Mouse (Mus musculus): ENCODE data around the gene Myo10. TPM values are rescaled to one million over a fixed set of nuclear protein-coding genes. Genes with fewer than 3 reads are reported as not detected.
A peak's percentile ranks its signal among the peaks of the same experiment; 100 is the strongest.

Gene Myo10
- polyA plus RNA-seq, 1 experiment from 2014 or later = 7.1 TPM

DNA sequence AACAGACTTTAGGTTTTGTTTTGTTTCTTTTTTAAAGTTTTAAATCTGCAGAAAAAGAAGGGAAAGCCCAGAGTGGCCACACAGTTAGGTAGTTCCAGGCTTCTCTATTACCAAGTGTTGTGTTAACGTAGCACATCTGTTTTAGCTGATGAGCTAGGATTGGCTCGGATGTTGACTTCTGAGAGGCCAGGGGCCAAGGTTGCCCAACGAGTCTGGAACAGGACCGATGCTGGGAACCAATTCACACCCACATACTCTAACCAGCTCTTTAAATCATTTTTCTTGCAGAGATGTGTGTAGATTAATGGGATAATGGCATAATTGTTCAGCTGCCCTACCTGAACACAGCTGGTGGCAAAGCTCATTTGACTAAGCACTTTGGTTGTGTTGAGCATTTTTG, 1.8 kb upstream of the Myo10 start:
- no peak overlapping the region for H3K4me2 ChIP-seq
- H3K27ac ChIP-seq = no peak overlapping the region
- peaks cover 26% of the 10 kb centered on the region for H3K27me3 ChIP-seq (replicated peaks)
- H3K9me3 ChIP-seq (replicated peaks) = no peaks in the 10 kb centered on the region
- H3K4me1 ChIP-seq = peaks cover 31% of the 10 kb centered on the region
- ATAC-seq = no peak
- no peak overlapping the region for H3K9ac ChIP-seq
- no peak overlapping the region for H3K4me3 ChIP-seq
- no peaks in the 10 kb centered on the region for H3K36me3 ChIP-seq
- 68% methylated on average over 4 of the region's 4 CpGs for WGBS (ENCODE audit: insufficient replicate concordance)

- no peak overlapping the region for H3K27ac ChIP-seq
- ATAC-seq = no peak; the same call in 1 of the 2 replicates
These were observed 750 bp upstream of the Myo10 start for GRCm38 (mm10) chr15:25621351-25622199.

DNA sequence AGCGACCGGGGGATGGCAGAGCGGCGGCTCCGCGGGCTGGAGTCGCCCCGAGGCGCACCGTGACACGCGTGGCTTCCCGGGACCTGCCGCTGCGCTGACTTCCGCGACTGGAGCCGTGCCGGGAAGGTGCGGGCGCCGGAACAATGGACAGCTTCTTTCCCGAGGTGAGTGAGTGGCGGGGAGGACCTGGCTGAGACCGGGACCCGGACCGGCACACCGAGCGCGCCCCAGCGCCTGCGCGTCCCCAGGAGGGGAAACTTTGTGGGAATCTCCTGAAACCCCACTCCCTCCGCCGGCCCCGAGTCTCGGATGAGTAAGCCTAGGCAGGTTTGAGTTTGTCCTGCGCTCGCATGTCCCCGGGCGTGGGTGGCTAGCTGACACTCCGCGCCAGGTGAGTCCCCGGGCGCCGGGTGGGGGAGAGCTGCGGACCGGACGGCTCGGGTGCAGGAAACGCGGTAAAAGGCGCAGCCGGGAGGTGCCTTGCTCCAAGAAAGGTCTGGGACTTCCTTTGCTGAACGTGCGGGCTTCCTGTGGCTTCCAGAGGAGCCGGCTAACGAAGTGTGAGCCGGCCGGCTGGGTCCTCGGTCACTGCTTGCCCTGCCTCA, 644 bp downstream of the Myo10 start:
- Histone ChIP-seq H3K4me1 (peaks cover 35% of the 10 kb centered on the region), H3K36me3 (no peaks in the 10 kb centered on the region), H3K9me3 (replicated peaks) (no peaks in the 10 kb centered on the region), H3K4me2 (peak overlapping the region; percentile 93), H3K27me3 (replicated peaks) (peaks cover 26% of the 10 kb centered on the region), H3K9ac (peak overlapping the region; percentile 74), H3K27ac (peak overlapping the region; percentile 71), H3K4me3 (peak overlapping the region; percentile 67)
- WGBS (ENCODE audit: insufficient replicate concordance) = under 1% methylated on average over 61 of the region's 61 CpGs
- peak; percentile 4; the same call in 1 of the 2 replicates for ATAC-seq

More at GRCm38 (mm10) chr15:25621351-25622199, 750 bp upstream of the Myo10 start:
- peaks cover 31% of the 10 kb centered on the region for H3K4me1 ChIP-seq
- peak overlapping the region; percentile 93 for H3K4me2 ChIP-seq
- 8% methylated on average over 20 of the region's 20 CpGs for WGBS (ENCODE audit: insufficient replicate concordance)
- H3K36me3 ChIP-seq = no peaks in the 10 kb centered on the region
- peaks cover 26% of the 10 kb centered on the region for H3K27me3 ChIP-seq (replicated peaks)
- peak overlapping the region; percentile 67 for H3K4me3 ChIP-seq
- no peaks in the 10 kb centered on the region for H3K9me3 ChIP-seq (replicated peaks)
- peak overlapping the region; percentile 8 for H3K9ac ChIP-seq

DNA sequence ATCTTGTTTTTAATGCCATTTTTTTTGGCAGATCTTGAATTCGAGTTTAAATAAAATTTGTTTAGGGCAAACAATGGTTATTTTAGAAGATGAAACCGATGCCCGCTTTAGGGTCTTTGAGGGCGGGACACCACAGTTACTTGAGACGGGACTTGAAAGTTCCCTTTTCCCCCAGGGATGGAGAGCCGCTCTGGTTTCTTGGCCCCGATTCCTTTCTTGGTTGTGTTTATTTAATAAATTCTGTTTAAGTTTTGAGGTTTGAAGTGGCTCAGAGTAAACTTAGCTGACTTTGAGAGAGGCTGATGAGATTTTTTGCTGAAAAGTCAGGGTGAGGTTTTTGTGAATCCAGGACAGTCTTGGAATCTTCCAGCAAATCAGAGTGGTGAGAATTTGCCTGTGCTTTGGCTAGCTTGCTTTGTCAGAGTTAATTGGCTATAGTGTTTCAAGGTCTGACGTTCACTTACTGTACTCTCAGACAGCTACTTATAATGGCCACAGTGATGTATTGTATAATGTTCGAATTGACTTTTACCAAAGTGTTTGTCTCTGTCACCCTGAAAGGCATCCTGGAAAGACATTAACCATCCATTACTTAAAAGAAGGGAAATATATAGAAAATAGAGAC, 1.3 kb downstream of the Myo10 start:
- Histone ChIP-seq H3K9ac (peak overlapping the region; percentile 74), H3K9me3 (replicated peaks) (no peaks in the 10 kb centered on the region), H3K27me3 (replicated peaks) (peaks cover 26% of the 10 kb centered on the region), H3K36me3 (no peaks in the 10 kb centered on the region), H3K4me2 (peak overlapping the region; percentile 93), H3K4me1 (peaks cover 39% of the 10 kb centered on the region), H3K4me3 (peak overlapping the region; percentile 67), H3K27ac (no peak overlapping the region)
- 9% methylated on average over 9 of the region's 9 CpGs for WGBS (ENCODE audit: insufficient replicate concordance)
- no peak for ATAC-seq

DNA sequence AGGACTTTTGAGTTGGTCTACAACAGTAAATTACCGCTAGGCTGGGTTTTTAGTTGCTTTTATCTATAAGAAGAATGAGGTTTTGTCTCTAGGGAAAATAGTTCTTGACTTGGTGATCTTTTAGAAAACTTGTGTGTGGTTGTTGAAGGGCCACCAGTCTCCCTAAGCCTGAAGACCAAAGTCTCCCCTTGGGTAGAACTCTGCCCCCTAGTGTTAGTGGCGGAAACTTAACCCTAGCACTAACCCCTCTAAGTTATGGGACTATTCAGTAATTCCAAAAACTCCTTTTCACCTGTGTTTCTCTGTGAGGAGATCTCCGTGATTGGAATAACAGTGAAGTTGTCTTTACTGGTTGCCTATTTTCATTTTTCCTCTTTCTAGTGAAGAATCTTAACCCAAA, 1.9 kb downstream of the Myo10 start:
- Histone ChIP-seq H3K4me2 (peak overlapping the region; percentile 93), H3K36me3 (no peaks in the 10 kb centered on the region), H3K9ac (no peak overlapping the region), H3K9me3 (replicated peaks) (no peaks in the 10 kb centered on the region), H3K4me1 (peaks cover 39% of the 10 kb centered on the region), H3K4me3 (peak overlapping the region; percentile 67), H3K27me3 (replicated peaks) (peaks cover 26% of the 10 kb centered on the region), H3K27ac (no peak overlapping the region)
- ATAC-seq = no peak
- 26% methylated on average over 3 of the region's 3 CpGs for WGBS (ENCODE audit: insufficient replicate concordance)

DNA sequence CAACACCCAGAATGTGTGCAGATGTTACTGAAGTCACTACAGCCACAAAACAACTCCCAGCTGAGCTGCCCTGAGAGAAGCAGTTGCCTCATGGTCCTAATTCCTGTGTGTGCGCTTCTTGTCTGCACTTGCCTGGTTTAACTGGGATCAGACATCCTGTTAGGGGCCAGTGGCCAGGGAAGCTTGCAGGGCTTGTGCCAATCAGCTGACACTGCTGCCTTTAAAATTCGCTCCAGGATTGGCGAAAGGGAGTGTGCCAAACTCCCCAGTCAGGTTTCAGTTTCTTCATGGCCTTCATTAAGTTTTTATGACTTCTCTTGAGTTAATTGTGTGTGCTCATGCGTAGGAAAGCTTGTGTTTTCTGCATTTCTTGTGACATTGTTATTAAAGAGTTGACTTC, 3.1 kb downstream of the Myo10 start:
- Histone ChIP-seq H3K4me3 (no peak overlapping the region), H3K27me3 (replicated peaks) (peaks cover 26% of the 10 kb centered on the region), H3K27ac (no peak overlapping the region), H3K4me2 (0 out of 2 replicates have a peak overlapping the region, but pooled peaks have one; percentile 12), H3K9me3 (replicated peaks) (no peaks in the 10 kb centered on the region), H3K9ac (no peak overlapping the region), H3K4me1 (peaks cover 39% of the 10 kb centered on the region), H3K36me3 (no peaks in the 10 kb centered on the region)
- ATAC-seq = no peak
- 68% methylated on average over 4 of the region's 4 CpGs for WGBS (ENCODE audit: insufficient replicate concordance)

DNA sequence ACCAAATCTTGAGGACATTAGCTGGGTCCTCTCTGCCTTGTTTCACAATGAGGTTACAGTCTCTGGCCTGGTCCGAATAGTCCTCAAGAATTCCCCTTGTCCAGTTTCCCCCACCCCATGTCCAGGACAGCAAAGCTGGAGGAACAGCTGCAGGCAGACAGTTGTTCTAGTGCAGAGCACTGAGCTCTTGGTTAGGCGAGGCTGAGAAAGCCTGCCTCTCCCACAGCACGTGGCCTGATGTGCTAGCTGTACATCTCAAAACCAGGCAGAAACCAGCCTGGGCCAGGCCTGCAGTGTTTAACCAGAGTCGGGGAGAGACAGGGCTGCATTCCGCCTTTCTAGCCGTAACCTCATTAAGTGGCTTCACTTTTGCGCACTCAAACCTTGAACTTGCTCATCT, 4.7 kb downstream of the Myo10 start:
- H3K4me2 ChIP-seq = no peak overlapping the region
- no peak for ATAC-seq
- H3K4me3 ChIP-seq = no peak overlapping the region
- no peak overlapping the region for H3K9ac ChIP-seq
- no peaks in the 10 kb centered on the region for H3K9me3 ChIP-seq (replicated peaks)
- WGBS (ENCODE audit: insufficient replicate concordance) = 76% methylated on average over 7 of the region's 7 CpGs
- no peak overlapping the region for H3K27ac ChIP-seq
- H3K36me3 ChIP-seq = no peaks in the 10 kb centered on the region
- peaks cover 25% of the 10 kb centered on the region for H3K27me3 ChIP-seq (replicated peaks)
- H3K4me1 ChIP-seq = peaks cover 43% of the 10 kb centered on the region

DNA sequence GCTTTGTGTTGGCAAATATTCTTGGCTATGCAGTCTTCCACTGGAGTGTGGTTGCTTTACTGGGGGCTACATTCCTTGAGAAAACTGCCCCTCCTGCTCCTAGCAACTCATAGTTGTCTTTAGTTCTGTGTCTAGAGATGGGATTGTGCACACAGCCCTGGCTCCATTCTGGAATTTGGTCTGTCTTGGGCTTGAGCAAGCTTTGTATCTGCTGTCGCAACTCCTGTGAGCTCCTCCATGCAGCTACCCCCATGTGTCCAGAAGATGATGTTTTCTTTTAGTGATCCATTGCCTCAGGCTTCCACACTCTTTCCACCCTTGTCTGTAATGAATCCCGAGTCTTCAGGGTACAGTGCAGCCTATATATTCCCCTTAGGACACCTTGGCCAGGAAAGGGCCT, 5.9 kb downstream of the Myo10 start:
- Histone ChIP-seq H3K4me2 (no peak overlapping the region), H3K36me3 (no peaks in the 10 kb centered on the region), H3K9me3 (replicated peaks) (no peaks in the 10 kb centered on the region), H3K9ac (no peak overlapping the region), H3K27me3 (replicated peaks) (peaks cover 13% of the 10 kb centered on the region), H3K4me1 (peaks cover 46% of the 10 kb centered on the region), H3K4me3 (no peak overlapping the region), H3K27ac (no peak overlapping the region)
- WGBS (ENCODE audit: insufficient replicate concordance) = 72% methylated on average over 2 of the region's 2 CpGs
- ATAC-seq = no peak

- Histone ChIP-seq H3K27ac (no peak overlapping the region), H3K36me3 (no peaks in the 10 kb centered on the region), H3K27me3 (replicated peaks) (no peaks in the 10 kb centered on the region), H3K4me3 (no peak overlapping the region), H3K4me1 (peaks cover 34% of the 10 kb centered on the region), H3K9me3 (replicated peaks) (no peaks in the 10 kb centered on the region), H3K9ac (no peak overlapping the region), H3K4me2 (no peak overlapping the region)
- 69% methylated on average over 9 of the region's 9 CpGs for WGBS (ENCODE audit: insufficient replicate concordance)
- ATAC-seq = no peak
These were observed 8.4 kb downstream of the Myo10 start for GRCm38 (mm10) chr15:25630716-25631115.

GRCm38 (mm10) chr15:25631332-25631731, 9.0 kb downstream of the Myo10 start:
- H3K9me3 ChIP-seq (replicated peaks) = no peaks in the 10 kb centered on the region
- no peak for ATAC-seq
- H3K4me1 ChIP-seq = peaks cover 34% of the 10 kb centered on the region
- 73% methylated on average over 6 of the region's 6 CpGs for WGBS (ENCODE audit: insufficient replicate concordance)
- H3K27ac ChIP-seq = no peak overlapping the region
- no peak overlapping the region for H3K9ac ChIP-seq
- H3K27me3 ChIP-seq (replicated peaks) = no peaks in the 10 kb centered on the region
- H3K4me2 ChIP-seq = no peak overlapping the region
- no peak overlapping the region for H3K4me3 ChIP-seq
- no peaks in the 10 kb centered on the region for H3K36me3 ChIP-seq

DNA sequence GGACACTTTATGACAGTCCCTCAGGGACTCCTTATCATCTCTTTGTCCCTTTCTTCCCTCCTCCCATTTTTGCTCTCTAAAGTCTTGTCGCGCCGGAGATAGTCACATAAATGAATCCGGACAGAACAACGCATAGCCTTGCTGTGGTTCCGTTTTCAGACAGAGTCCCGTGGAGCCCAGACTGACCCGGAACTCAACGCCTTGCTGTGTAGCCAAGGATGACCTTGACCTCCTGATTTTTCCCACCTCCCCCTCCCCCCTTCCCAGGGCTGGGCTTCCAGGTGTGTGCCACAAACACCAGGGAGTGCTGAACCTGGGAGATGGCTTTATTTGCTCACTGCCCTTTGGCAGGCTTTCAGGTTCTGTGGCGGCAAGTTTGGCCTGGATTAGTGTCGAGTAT, 10.6 kb downstream of the Myo10 start:
- Histone ChIP-seq H3K9me3 (replicated peaks) (no peaks in the 10 kb centered on the region), H3K4me2 (no peak overlapping the region), H3K27me3 (replicated peaks) (no peaks in the 10 kb centered on the region), H3K36me3 (no peaks in the 10 kb centered on the region), H3K27ac (0 out of 2 replicates have a peak overlapping the region, but pooled peaks have one; percentile 3), H3K4me1 (peaks cover 30% of the 10 kb centered on the region), H3K4me3 (no peak overlapping the region), H3K9ac (no peak overlapping the region)
- ATAC-seq = peak; percentile 34; the same call in 1 of the 2 replicates
- WGBS (ENCODE audit: insufficient replicate concordance) = 74% methylated on average over 11 of the region's 11 CpGs
